Mouse (Mus musculus): ENCODE measurements at regions not wholly inside any gene's neighbourhood (a gene's known extent, or its start where the extent isn't known, plus 50 kb on each side); places are given as distances from the start of the nearest gene placed in this dataset.

DNA sequence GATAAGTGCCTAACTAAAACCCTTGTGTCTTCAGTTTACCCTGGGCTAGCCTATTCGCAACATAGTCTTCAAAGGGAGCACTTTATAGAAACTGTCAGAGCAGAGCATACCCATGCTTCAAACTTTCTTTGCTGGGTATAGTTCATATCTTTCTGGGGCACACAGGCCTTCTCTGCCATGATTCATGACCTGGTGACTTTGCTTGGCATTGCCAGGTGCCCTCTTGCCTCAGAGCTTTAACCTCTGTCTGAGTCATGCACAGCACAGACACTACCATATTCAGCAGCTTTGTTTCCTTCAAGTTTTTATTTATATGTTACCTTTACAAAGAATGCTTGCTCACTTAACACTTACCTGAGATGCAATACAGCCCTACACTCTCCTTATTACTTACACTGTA, 1022.8 kb downstream of the 4930444P10Rik start:
- no peak for TF ChIP-seq HCFC1 (IDR thresholded peaks at IDR 0.05; ENCODE audit: borderline replicate concordance, insufficient read depth, low read length)
- TF ChIP-seq MAFK (IDR thresholded peaks at IDR 0.05; ENCODE audit: insufficient read depth, low read depth, low read length) = no peak
- no peak for TF ChIP-seq ZC3H11A (IDR thresholded peaks at IDR 0.05; ENCODE audit: borderline replicate concordance, low read depth, low read length)
- TF ChIP-seq CHD2 (IDR thresholded peaks at IDR 0.05; ENCODE audit: low read depth, low read length) = no peak
